Mouse (Mus musculus): Measurements from ENCODE around the gene Sds. TPM values are rescaled to one million over a fixed set of nuclear protein-coding genes. Genes with fewer than 3 reads are reported as not detected.
"Not testable (repeated sequence)": the region's sequence is repeated elsewhere in the genome, so short reads cannot be mapped to it uniquely, and the experiment has no call there.

The Sds gene
- polyA plus RNA-seq, 1 experiment from 2014 or later = not detected

DNA sequence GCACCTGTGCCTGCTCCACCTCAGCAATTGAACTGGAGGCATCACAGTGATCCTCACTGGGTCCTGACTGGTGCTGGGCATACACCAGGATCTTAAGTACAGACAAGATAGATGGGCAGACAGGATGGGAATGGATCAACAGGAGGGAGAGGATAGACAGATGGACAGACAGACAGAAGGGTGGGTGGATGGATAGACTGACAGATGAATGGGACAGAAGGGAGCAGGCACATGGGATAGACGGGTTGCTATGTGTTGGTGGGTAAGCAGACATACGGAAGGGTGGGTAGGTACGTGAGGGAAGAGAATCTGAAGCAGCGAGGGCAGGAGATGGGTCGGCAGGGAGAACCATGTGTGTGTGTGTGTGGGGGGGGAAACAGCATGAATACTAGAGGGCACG, 17.1 kb downstream of the Sds start:
- no peaks in the 10 kb centered on the region; the same call in 1 of the 2 replicates for H3K4me1 ChIP-seq (replicated peaks; ENCODE audit: control insufficient read depth, insufficient read depth, low read length)
- H3K36me3 ChIP-seq (ENCODE audit: control insufficient read depth, insufficient read depth, low read length) = no peaks in the 10 kb centered on the region; the same call in 1 of the 2 replicates
- whole genome bisulfite sequencing = 92% methylated on average over 6 of the region's 6 CpGs
- no peaks in the 10 kb centered on the region for H3K9me3 ChIP-seq (ENCODE audit: control insufficient read depth, low read length)
- ATAC-seq (ENCODE audit: low read depth) = no peak
- no peak overlapping the region for H3K9ac ChIP-seq (ENCODE audit: low read length)
- no peak overlapping the region for H3K27ac ChIP-seq (ENCODE audit: low read length)
- H3K4me2 ChIP-seq (ENCODE audit: low read depth, low read length) = no peak overlapping the region
- no peaks in the 10 kb centered on the region for H3K27me3 ChIP-seq (ENCODE audit: control insufficient read depth, insufficient read depth, low read depth, low read length)
- H3K4me3 ChIP-seq (ENCODE audit: low read length) = no peak overlapping the region

DNA sequence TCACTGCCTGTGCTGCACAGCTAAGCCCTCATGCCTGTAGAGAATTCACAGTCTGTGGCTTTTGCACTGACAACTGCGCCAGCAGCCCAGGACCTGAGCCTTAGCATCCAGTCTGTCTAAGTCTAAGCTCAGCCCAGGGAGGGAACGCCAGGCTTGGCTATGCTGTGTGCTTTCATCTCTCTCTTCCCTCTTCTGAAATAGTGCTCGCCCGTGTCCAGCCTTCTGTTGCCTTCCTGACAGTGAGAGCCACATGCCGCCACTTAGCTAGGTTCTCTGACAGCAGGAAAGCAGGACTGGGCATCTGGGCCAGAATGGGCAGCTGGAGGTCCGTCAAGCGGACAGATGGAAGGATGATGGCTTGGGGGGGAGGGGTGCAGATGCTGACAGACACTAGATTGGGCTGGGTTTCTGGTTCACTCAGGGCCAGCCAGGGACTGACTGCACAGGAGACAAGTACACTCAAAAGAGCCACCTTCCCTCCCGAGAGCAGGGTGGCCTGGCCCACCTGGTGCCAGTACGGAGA, 17.6 kb downstream of the Sds start:
- H3K4me2 ChIP-seq (ENCODE audit: low read depth, low read length) = no peak overlapping the region
- H3K36me3 ChIP-seq (ENCODE audit: control insufficient read depth, insufficient read depth, low read length) = no peaks in the 10 kb centered on the region; the same call in 1 of the 2 replicates
- WGBS = 82% methylated on average over 9 of the region's 9 CpGs

DNA sequence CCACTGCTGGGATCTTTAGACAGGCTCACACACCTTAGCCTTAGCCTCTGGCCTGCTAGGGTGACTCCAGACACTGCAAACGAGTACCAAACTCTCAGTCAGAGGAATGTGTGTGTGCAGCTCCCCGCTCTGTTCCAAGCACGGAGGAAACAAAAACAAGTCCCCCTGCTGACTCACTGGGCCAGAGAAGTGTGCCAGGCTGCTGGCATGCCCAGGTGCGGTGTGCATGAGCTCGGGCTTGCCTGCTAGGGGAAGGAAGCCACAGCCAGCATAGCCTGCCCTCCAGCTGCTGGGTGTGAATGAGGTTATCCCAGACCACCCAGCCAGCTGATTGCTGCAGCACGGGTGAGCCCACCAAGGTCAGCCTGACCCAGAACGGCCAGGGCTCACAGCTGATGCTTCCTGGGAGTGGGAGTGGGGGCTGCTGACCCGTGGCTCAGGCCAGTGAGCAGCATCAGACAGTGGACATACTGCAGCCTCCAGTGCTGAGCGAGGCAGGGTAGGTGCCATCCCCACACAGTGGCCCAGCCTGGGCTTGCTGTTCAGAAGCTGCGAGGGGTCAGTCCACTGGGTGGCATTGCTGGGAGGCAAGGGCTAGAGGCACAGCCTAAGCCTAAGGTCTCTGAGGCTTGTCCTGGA, 18.9 kb downstream of the Sds start:
- Histone ChIP-seq H3K27me3 (ENCODE audit: control insufficient read depth, insufficient read depth, low read depth, low read length) (no peaks in the 10 kb centered on the region), H3K4me2 (ENCODE audit: low read depth, low read length) (no peak overlapping the region), H3K9ac (ENCODE audit: low read length) (no peak overlapping the region), H3K4me1 (replicated peaks; ENCODE audit: control insufficient read depth, insufficient read depth, low read length) (no peaks in the 10 kb centered on the region; the same call in 1 of the 2 replicates), H3K36me3 (ENCODE audit: control insufficient read depth, insufficient read depth, low read length) (no peaks in the 10 kb centered on the region; the same call in 1 of the 2 replicates), H3K4me3 (ENCODE audit: low read length) (no peak overlapping the region), H3K27ac (ENCODE audit: low read length) (no peak overlapping the region), H3K9me3 (ENCODE audit: control insufficient read depth, low read length) (no peaks in the 10 kb centered on the region)
- ATAC-seq (ENCODE audit: low read depth) = no peak
- 69% methylated on average over 10 of the region's 10 CpGs for WGBS

More for the DNA sequence above, 17.6 kb downstream of the Sds start:
- Histone ChIP-seq H3K27ac (ENCODE audit: low read length) (no peak overlapping the region), H3K4me3 (ENCODE audit: low read length) (no peak overlapping the region), H3K9ac (ENCODE audit: low read length) (no peak overlapping the region), H3K9me3 (ENCODE audit: control insufficient read depth, low read length) (no peaks in the 10 kb centered on the region), H3K4me1 (replicated peaks; ENCODE audit: control insufficient read depth, insufficient read depth, low read length) (no peaks in the 10 kb centered on the region; the same call in 1 of the 2 replicates), H3K27me3 (ENCODE audit: control insufficient read depth, insufficient read depth, low read depth, low read length) (no peaks in the 10 kb centered on the region)
- no peak for ATAC-seq (ENCODE audit: low read depth)

DNA sequence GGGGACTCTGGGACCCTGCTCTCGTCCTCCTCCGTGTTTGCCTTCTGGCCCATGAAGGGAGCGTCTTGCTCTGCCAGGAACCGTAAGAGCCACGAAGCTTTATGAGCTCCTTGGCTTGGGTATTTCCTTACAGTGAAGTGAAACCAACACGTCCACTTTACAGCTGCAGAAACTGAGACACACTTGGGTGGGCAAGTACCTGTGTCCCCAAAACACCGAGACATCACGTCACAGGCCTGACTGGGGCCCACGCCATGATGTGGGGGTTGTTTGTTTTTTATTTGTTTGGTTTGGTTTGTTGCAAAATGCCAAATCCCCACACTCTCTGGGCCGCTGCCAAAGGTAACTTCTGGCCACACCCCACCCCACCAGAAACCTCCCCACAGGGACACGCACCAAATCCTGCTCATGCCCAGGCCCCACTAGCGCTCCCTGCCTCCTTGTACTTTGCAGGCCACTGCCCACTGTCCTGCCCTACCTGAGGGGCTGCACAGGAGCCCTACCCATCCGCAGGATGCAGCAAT, 19.4 kb downstream of the Sds start:
- 90% methylated on average over 13 of the region's 13 CpGs for WGBS
- Histone ChIP-seq H3K4me1 (replicated peaks; ENCODE audit: control insufficient read depth, insufficient read depth, low read length) (no peaks in the 10 kb centered on the region; the same call in 1 of the 2 replicates), H3K36me3 (ENCODE audit: control insufficient read depth, insufficient read depth, low read length) (no peaks in the 10 kb centered on the region; the same call in 1 of the 2 replicates), H3K9ac (ENCODE audit: low read length) (no peak overlapping the region), H3K4me3 (ENCODE audit: low read length) (no peak overlapping the region), H3K4me2 (ENCODE audit: low read depth, low read length) (no peak overlapping the region), H3K9me3 (ENCODE audit: control insufficient read depth, low read length) (no peaks in the 10 kb centered on the region), H3K27ac (ENCODE audit: low read length) (no peak overlapping the region), H3K27me3 (ENCODE audit: control insufficient read depth, insufficient read depth, low read depth, low read length) (no peaks in the 10 kb centered on the region)
- no peak for ATAC-seq (ENCODE audit: low read depth)

DNA sequence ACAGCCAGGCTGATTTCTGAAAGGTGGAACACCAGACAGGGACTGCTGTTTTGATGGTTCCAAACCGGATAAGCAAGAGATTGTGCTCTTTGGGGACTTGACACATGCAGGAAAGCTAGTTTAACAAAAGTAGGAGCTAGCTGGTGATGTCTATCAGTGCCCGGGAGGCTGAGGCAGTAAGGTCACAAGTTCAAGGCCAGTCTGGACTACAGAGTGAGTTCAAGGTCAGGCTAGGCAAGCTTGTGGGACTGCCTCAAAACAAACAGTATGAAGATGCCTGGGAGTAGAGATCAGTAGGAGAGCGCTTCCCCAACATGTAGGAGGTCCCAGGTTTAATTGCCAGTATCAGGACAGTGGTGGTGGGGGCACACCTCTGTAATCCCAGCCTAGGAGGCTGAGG, 20.7 kb downstream of the Sds start:
- Histone ChIP-seq H3K36me3 (ENCODE audit: control insufficient read depth, insufficient read depth, low read length) (no peaks in the 10 kb centered on the region; the same call in 1 of the 2 replicates), H3K4me3 (ENCODE audit: low read length) (no peak overlapping the region)
- 77% methylated on average over 3 of the region's 3 CpGs for WGBS

DNA sequence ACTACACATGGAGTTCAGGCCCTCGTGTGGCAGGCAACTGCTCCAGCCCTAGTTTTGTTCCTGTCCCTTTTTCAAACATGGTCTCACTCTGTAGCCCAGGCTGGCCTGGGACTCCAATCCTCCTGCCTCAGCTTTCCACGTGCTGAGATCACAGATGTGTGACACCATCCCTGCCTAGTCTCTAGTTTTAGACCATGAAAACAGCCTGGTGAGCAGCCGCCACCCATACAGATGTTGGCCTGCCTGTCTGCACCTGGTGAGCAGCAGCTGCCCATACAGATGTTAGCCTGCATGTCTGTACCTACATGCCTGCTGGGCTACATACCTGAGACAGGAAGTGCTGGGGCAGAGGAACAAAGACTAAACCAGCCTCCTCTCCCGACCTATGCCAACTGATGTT, 22.9 kb downstream of the Sds start:
- WGBS = 75% methylated on average over 4 of the region's 4 CpGs
- H3K4me3 ChIP-seq (ENCODE audit: low read length) = no peak overlapping the region
- no peaks in the 10 kb centered on the region for H3K27me3 ChIP-seq (ENCODE audit: control insufficient read depth, insufficient read depth, low read depth, low read length)
- H3K36me3 ChIP-seq (ENCODE audit: control insufficient read depth, insufficient read depth, low read length) = no peaks in the 10 kb centered on the region; the same call in 1 of the 2 replicates
- no peak for ATAC-seq (ENCODE audit: low read depth)
- H3K4me2 ChIP-seq (ENCODE audit: low read depth, low read length) = no peak overlapping the region
- H3K9ac ChIP-seq (ENCODE audit: low read length) = no peak overlapping the region
- no peak overlapping the region for H3K27ac ChIP-seq (ENCODE audit: low read length)
- H3K4me1 ChIP-seq (replicated peaks; ENCODE audit: control insufficient read depth, insufficient read depth, low read length) = peaks cover 9% of the 10 kb centered on the region
- H3K9me3 ChIP-seq (ENCODE audit: control insufficient read depth, low read length) = no peaks in the 10 kb centered on the region

More for the DNA sequence above, 20.7 kb downstream of the Sds start:
- Histone ChIP-seq H3K9ac (ENCODE audit: low read length) (no peak overlapping the region), H3K27ac (ENCODE audit: low read length) (no peak overlapping the region), H3K4me1 (replicated peaks; ENCODE audit: control insufficient read depth, insufficient read depth, low read length) (peaks cover 2% of the 10 kb centered on the region), H3K27me3 (ENCODE audit: control insufficient read depth, insufficient read depth, low read depth, low read length) (no peaks in the 10 kb centered on the region), H3K4me2 (ENCODE audit: low read depth, low read length) (no peak overlapping the region), H3K9me3 (ENCODE audit: control insufficient read depth, low read length) (no peaks in the 10 kb centered on the region)
- no peak for ATAC-seq (ENCODE audit: low read depth)

DNA sequence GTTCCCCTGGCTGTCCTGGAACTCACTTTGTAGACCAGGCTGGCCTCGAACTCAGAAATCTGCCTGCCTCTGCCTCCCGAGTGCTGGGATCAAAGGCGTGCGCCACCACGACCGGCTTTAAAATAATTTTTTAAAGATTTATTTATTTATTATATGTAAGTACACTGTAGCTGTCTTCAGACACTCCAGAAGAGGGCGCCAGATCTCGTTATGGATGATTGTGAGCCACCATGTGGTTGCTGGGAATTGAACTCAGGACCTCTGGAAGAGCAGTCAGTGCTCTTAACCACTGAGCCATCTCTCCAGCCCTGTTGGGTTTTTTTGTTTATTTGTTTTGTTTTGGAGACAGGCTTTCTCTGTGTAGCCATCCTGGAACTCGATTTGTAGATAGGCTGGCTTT, 24.3 kb downstream of the Sds start:
- WGBS = 81% methylated on average over 9 of the region's 9 CpGs
- not testable (repeated sequence) for H3K9me3 ChIP-seq (ENCODE audit: control insufficient read depth, low read length); H3K4me3 ChIP-seq (ENCODE audit: low read length); H3K36me3 ChIP-seq (ENCODE audit: control insufficient read depth, insufficient read depth, low read length); H3K4me2 ChIP-seq (ENCODE audit: low read depth, low read length); ATAC-seq (ENCODE audit: low read depth); H3K27ac ChIP-seq (ENCODE audit: low read length); H3K4me1 ChIP-seq (replicated peaks; ENCODE audit: control insufficient read depth, insufficient read depth, low read length); H3K27me3 ChIP-seq (ENCODE audit: control insufficient read depth, insufficient read depth, low read depth, low read length); H3K9ac ChIP-seq (ENCODE audit: low read length)

DNA sequence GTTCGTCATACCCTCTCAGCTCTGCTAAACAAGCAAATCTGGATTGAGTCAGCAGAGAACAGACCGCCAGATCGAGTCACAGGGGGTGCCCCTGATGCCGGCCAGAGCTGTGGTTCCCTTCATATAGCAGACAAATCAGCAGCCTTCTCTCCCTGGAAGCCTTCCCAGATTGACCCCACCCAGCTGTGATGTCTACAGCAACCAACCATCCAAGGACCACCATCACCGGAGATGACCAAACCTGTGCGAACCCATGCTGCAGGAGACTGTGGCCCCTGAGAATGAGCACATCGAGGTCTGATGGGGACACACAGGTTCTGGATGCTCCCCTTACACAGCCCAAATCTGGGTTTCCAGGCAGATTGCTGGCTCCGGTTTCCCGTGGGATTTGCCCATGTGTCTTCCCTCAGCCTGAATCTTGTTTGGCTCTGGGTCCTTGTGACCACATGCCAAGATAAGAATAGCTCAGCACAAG, 25.9 kb downstream of the Sds start:
- Histone ChIP-seq H3K4me2 (ENCODE audit: low read depth, low read length) (peak overlapping the region; percentile 96), H3K36me3 (ENCODE audit: control insufficient read depth, insufficient read depth, low read length) (no peaks in the 10 kb centered on the region; the same call in 1 of the 2 replicates), H3K27ac (ENCODE audit: low read length) (no peak overlapping the region), H3K9me3 (ENCODE audit: control insufficient read depth, low read length) (no peaks in the 10 kb centered on the region), H3K4me1 (replicated peaks; ENCODE audit: control insufficient read depth, insufficient read depth, low read length) (peaks cover 9% of the 10 kb centered on the region), H3K4me3 (ENCODE audit: low read length) (peak overlapping the region; percentile 87), H3K27me3 (ENCODE audit: control insufficient read depth, insufficient read depth, low read depth, low read length) (no peaks in the 10 kb centered on the region), H3K9ac (ENCODE audit: low read length) (peak overlapping the region; percentile 93)
- no peak for ATAC-seq (ENCODE audit: low read depth)
- 54% methylated on average over 9 of the region's 9 CpGs for WGBS

DNA sequence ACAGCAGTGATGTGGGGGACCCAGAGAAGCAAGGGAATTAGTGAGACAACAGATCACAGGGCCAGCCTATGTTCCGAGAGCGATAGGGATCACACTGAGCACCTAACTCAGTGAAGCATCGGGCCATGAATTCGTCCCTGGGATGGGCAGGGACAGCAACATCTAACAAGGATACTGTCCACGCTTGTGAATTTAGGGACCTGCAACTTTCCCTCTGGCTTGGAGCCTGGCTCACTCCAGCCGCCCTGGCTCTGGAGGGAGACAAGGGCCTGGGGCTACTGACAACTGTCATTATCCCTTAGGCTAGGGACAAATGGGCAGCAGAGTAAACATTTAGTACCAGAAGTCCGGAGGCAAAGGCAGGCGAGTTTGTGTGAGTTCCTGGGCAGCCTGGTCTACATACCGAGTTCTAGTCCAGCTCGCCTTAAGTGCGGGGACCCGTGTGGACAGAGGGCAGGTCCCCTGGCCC, 26.4 kb downstream of the Sds start:
- peaks cover 9% of the 10 kb centered on the region for H3K4me1 ChIP-seq (replicated peaks; ENCODE audit: control insufficient read depth, insufficient read depth, low read length)
- no peaks in the 10 kb centered on the region for H3K27me3 ChIP-seq (ENCODE audit: control insufficient read depth, insufficient read depth, low read depth, low read length)
- peak overlapping the region; percentile 96 for H3K4me2 ChIP-seq (ENCODE audit: low read depth, low read length)
- peak overlapping the region; percentile 87 for H3K4me3 ChIP-seq (ENCODE audit: low read length)
- H3K9me3 ChIP-seq (ENCODE audit: control insufficient read depth, low read length) = no peaks in the 10 kb centered on the region
- ATAC-seq (ENCODE audit: low read depth) = no peak
- no peak overlapping the region for H3K27ac ChIP-seq (ENCODE audit: low read length)
- no peaks in the 10 kb centered on the region; the same call in 1 of the 2 replicates for H3K36me3 ChIP-seq (ENCODE audit: control insufficient read depth, insufficient read depth, low read length)
- peak overlapping the region; percentile 93 for H3K9ac ChIP-seq (ENCODE audit: low read length)
- 6% methylated on average over 12 of the region's 12 CpGs for WGBS

All from lung, embryonic 16.5 days (tissue).